Mouse (Mus musculus) macrophage (primary cell): Measurements from ENCODE around the gene Cyba. TPM values are rescaled to one million over a fixed set of nuclear protein-coding genes. Genes with fewer than 3 reads are reported as not detected.

ENCODE experiments used
- H3K27ac ChIP-seq: fragments of 350-480 bp; formaldehyde crosslinking; 2 replicates; pipeline ENCODE4 v1.9.0; 2021
- H3K36me3 ChIP-seq: fragments of 350-480 bp; formaldehyde crosslinking; 2 replicates; pipeline ENCODE4 v1.9.0; 2021; ENCODE audit errors: inconsistent target
- H3K4me3 ChIP-seq: fragments of 350-480 bp; formaldehyde crosslinking; 2 replicates; pipeline ENCODE4 v1.9.0; 2021; ENCODE audit errors: inconsistent target
- H3K79me2 ChIP-seq: fragments of 350-480 bp; formaldehyde crosslinking; 2 replicates; pipeline ENCODE4 v1.9.0; 2021; ENCODE audit errors: inconsistent target
- WGBS: methylation state at CpG from one replicate; pipeline ENCODE4 v1.1.7; 2026; ENCODE audit warnings: inconsistent platforms; ENCODE audit not compliant: missing documents; 5-methylcytosine and 5-hydroxymethylcytosine counted together
- polyA plus RNA-seq: library from polyadenylated mRNA; stranded (reverse); fragments of 250-400 nt; gene quantifications from 3 replicates; pipeline ENCODE4 v1.2.4, GENCODE M21; 2018; ENCODE audit warnings: inconsistent platforms

Gene Cyba
- polyA plus RNA-seq, 1 experiment from 2014 or later, result 942 TPM

- Histone ChIP-seq H3K79me2 (peaks cover 34% of the 10 kb centered on the region), H3K4me3 (no peak overlapping the region), H3K36me3 (peaks cover 10% of the 10 kb centered on the region), H3K27ac (no peak overlapping the region)
- 95% methylated on average over 7 of the region's 7 CpGs for WGBS
Measured at GRCm38 (mm10) chr8:122375320-122375719, 57.4 kb downstream of the Cyba start.

Other genes starting within 250 kb of the Cyba start
- 2.0 to 3.6 TPM (median 2.3 TPM) in 3 replicates for gene Zfpm1, start 150.8 kb downstream of the Cyba start, polyA plus RNA-seq
- gene Trhr2, start 72.2 kb downstream of the Cyba start, polyA plus RNA-seq, result not detected in 3 replicates
- gene Zc3h18, start 56.3 kb downstream of the Cyba start, polyA plus RNA-seq, result 28.5 to 44.3 TPM (median 38.9 TPM) in 3 replicates
- not detected in 3 replicates for gene Il17c, start 10.9 kb downstream of the Cyba start, polyA plus RNA-seq
- 10.1 to 40.6 TPM (median 23.8 TPM) in 3 replicates for gene Mvd, start 10.5 kb upstream of the Cyba start, polyA plus RNA-seq
- gene Snai3, start 27.8 kb upstream of the Cyba start, polyA plus RNA-seq, result not detected in 3 replicates
- 36.6 to 108 TPM (median 59.1 TPM) in 3 replicates for gene Rnf166, start 43.1 kb upstream of the Cyba start, polyA plus RNA-seq
- 7.5 to 12.0 TPM (median 7.9 TPM) in 3 replicates for gene Ctu2, start 43.2 kb upstream of the Cyba start, polyA plus RNA-seq
- 43.2 to 134 TPM (median 57.2 TPM) in 3 replicates for gene Piezo1, start 118.4 kb upstream of the Cyba start, polyA plus RNA-seq
- gene Cdt1, start 135.1 kb upstream of the Cyba start, polyA plus RNA-seq, result 11.1 to 84.7 TPM (median 15.5 TPM) in 3 replicates
- 89.7 to 305 TPM (median 145 TPM) in 3 replicates for gene Aprt, start 144.0 kb upstream of the Cyba start, polyA plus RNA-seq
- 70.7 to 140 TPM (median 99.8 TPM) in 3 replicates for gene Galns, start 178.5 kb upstream of the Cyba start, polyA plus RNA-seq
- 54.4 to 79.3 TPM (median 76.9 TPM) in 3 replicates for gene Trappc2l, start 178.7 kb upstream of the Cyba start, polyA plus RNA-seq
- gene Pabpn1l, start 189.8 kb upstream of the Cyba start, polyA plus RNA-seq, result not detected in 3 replicates